Mouse (Mus musculus) spleen, adult 2 months (tissue): ENCODE data around the gene Adamtsl5.

Source experiments
- CTCF ChIP-seq: fragments of 200-500 bp; IDR thresholded peaks from 2 replicates; pipeline ENCODE4 v1.5.1; 2011; ENCODE audit warnings: mild to moderate bottlenecking, inconsistent platforms; ENCODE audit not compliant: insufficient read depth, insufficient read length, insufficient replicate concordance; ENCODE audit errors: extremely low read depth
- POLR2A ChIP-seq: fragments of 200-500 bp; IDR thresholded peaks from 2 replicates; pipeline ENCODE4 v1.6.1; 2011; ENCODE audit warnings: low read depth, low read length, inconsistent platforms

DNA sequence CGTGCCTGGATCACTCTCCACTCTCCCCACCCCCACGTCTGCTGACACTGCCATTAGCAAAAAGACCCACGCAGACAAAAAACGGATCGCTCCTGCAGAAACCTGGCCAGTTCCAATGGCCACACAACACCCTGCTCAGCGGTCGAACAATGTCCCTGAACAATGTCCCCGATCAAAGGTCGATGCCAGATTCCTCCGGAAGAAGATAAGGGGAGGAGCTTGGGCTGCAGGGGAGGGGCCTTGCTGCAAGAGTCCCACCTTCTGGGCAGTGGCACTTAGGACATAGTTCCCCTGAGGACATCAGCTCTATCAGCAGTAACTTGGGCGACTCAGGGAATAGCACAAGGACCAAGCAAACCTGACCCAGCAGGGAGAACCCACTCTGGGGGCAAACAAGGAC is 3.7 kb upstream of the Adamtsl5 start:
- TF ChIP-seq POLR2A (no peak), CTCF (no peak)
